Mouse (Mus musculus): Measurements from ENCODE around the gene Chek2. TPM values are rescaled to one million over a fixed set of nuclear protein-coding genes. Genes with fewer than 3 reads are reported as not detected.
A peak's percentile ranks its signal among the peaks of the same experiment; 100 is the strongest.

Gene Chek2
- polyA plus RNA-seq, 1 experiment from 2014 or later, result 29.3 TPM

GRCm38 (mm10) chr5:110806676-110807075 is 33.1 kb upstream of the Chek2 start:
- DNase-seq (ENCODE audit: low spot score) (no peak), ATAC-seq (ENCODE audit: insufficient number of reproducible peaks, low FRiP score, low TSS enrichment, low read depth) (no peak)
- Histone ChIP-seq H3K36me3 (ENCODE audit: control insufficient read depth, insufficient read depth, low read length) (peaks cover 2% of the 10 kb centered on the region; the same call in 1 of the 2 replicates), H3K27ac (replicated peaks; ENCODE audit: low read depth, low read length) (no peak overlapping the region), H3K4me3 (ENCODE audit: low read depth, low read length) (no peak overlapping the region), H3K4me1 (ENCODE audit: control insufficient read depth, insufficient read depth, low read length) (peaks cover 17% of the 10 kb centered on the region), H3K9ac (ENCODE audit: low read length) (no peak overlapping the region), H3K9me3 (ENCODE audit: control insufficient read depth, low read length) (no peaks in the 10 kb centered on the region), H3K27me3 (ENCODE audit: control insufficient read depth, insufficient read depth, low read length) (no peaks in the 10 kb centered on the region), H3K4me2 (ENCODE audit: low read depth, severe bottlenecking) (no peak overlapping the region)
- WGBS, result 92% methylated on average over 1 of the region's 1 CpGs

- WGBS, result 81% methylated on average over 4 of the region's 4 CpGs
These were observed 32.3 kb upstream of the Chek2 start for GRCm38 (mm10) chr5:110807453-110807852.

GRCm38 (mm10) chr5:110808061-110808631 is 31.6 kb upstream of the Chek2 start:
- peak; percentile 48 for ATAC-seq (ENCODE audit: insufficient number of reproducible peaks, low FRiP score, low TSS enrichment, low read depth)
- WGBS, result 3% methylated on average over 14 of the region's 14 CpGs

More at GRCm38 (mm10) chr5:110807453-110807852, 32.3 kb upstream of the Chek2 start:
- ATAC-seq (ENCODE audit: insufficient number of reproducible peaks, low FRiP score, low TSS enrichment, low read depth) (no peak), DNase-seq (ENCODE audit: low spot score) (no peak)
- Histone ChIP-seq H3K4me3 (ENCODE audit: low read depth, low read length) (peak overlapping the region; percentile 88), H3K4me2 (ENCODE audit: low read depth, severe bottlenecking) (peak overlapping the region; percentile 99), H3K36me3 (ENCODE audit: control insufficient read depth, insufficient read depth, low read length) (peaks cover 2% of the 10 kb centered on the region; the same call in 1 of the 2 replicates), H3K4me1 (ENCODE audit: control insufficient read depth, insufficient read depth, low read length) (peaks cover 17% of the 10 kb centered on the region), H3K9ac (ENCODE audit: low read length) (no peak overlapping the region), H3K9me3 (ENCODE audit: control insufficient read depth, low read length) (no peaks in the 10 kb centered on the region), H3K27me3 (ENCODE audit: control insufficient read depth, insufficient read depth, low read length) (no peaks in the 10 kb centered on the region), H3K27ac (replicated peaks; ENCODE audit: low read depth, low read length) (no peak overlapping the region)

GRCm38 (mm10) chr5:110808821-110809666 is 30.7 kb upstream of the Chek2 start:
- Histone ChIP-seq H3K27me3 (ENCODE audit: control insufficient read depth, insufficient read depth, low read length) (no peaks in the 10 kb centered on the region), H3K9ac (ENCODE audit: low read length) (peak overlapping the region; percentile 97), H3K4me2 (ENCODE audit: low read depth, severe bottlenecking) (peak overlapping the region; percentile 99), H3K36me3 (ENCODE audit: control insufficient read depth, insufficient read depth, low read length) (peaks cover 2% of the 10 kb centered on the region; the same call in 1 of the 2 replicates), H3K4me3 (ENCODE audit: low read depth, low read length) (peak overlapping the region; percentile 88), H3K27ac (replicated peaks; ENCODE audit: low read depth, low read length) (peak overlapping the region; percentile 64; the same call in 1 of the 2 replicates), H3K9me3 (ENCODE audit: control insufficient read depth, low read length) (no peaks in the 10 kb centered on the region), H3K4me1 (ENCODE audit: control insufficient read depth, insufficient read depth, low read length) (peaks cover 17% of the 10 kb centered on the region)
- WGBS, result under 1% methylated on average over 27 of the region's 27 CpGs
- 0 out of 2 replicates have a peak, but pooled peaks have one; percentile 0 for ATAC-seq (ENCODE audit: insufficient number of reproducible peaks, low FRiP score, low TSS enrichment, low read depth)
- peak; percentile 62 for DNase-seq (ENCODE audit: low spot score)

More at GRCm38 (mm10) chr5:110808061-110808631, 31.6 kb upstream of the Chek2 start:
- DNase-seq (ENCODE audit: low spot score), result peak; percentile 86
- Histone ChIP-seq H3K9me3 (ENCODE audit: control insufficient read depth, low read length) (no peaks in the 10 kb centered on the region), H3K4me2 (ENCODE audit: low read depth, severe bottlenecking) (peak overlapping the region; percentile 99), H3K27ac (replicated peaks; ENCODE audit: low read depth, low read length) (no peak overlapping the region), H3K4me3 (ENCODE audit: low read depth, low read length) (peak overlapping the region; percentile 88), H3K36me3 (ENCODE audit: control insufficient read depth, insufficient read depth, low read length) (peaks cover 2% of the 10 kb centered on the region; the same call in 1 of the 2 replicates), H3K9ac (ENCODE audit: low read length) (peak overlapping the region; percentile 55), H3K4me1 (ENCODE audit: control insufficient read depth, insufficient read depth, low read length) (peaks cover 17% of the 10 kb centered on the region), H3K27me3 (ENCODE audit: control insufficient read depth, insufficient read depth, low read length) (no peaks in the 10 kb centered on the region)

- peak; percentile 98 for DNase-seq (ENCODE audit: low spot score)
- peaks cover 2% of the 10 kb centered on the region; the same call in 1 of the 2 replicates for H3K36me3 ChIP-seq (ENCODE audit: control insufficient read depth, insufficient read depth, low read length)
- peak; percentile 95 for ATAC-seq (ENCODE audit: insufficient number of reproducible peaks, low FRiP score, low TSS enrichment, low read depth)
- no peaks in the 10 kb centered on the region for H3K9me3 ChIP-seq (ENCODE audit: control insufficient read depth, low read length)
- peak within 1 kb of the TSS; percentile 88 for H3K4me3 ChIP-seq (ENCODE audit: low read depth, low read length)
- H3K4me1 ChIP-seq (ENCODE audit: control insufficient read depth, insufficient read depth, low read length), result peaks cover 14% of the 10 kb centered on the region
- under 1% methylated on average over 80 of the region's 80 CpGs for WGBS
- no peaks in the 10 kb centered on the region for H3K27me3 ChIP-seq (ENCODE audit: control insufficient read depth, insufficient read depth, low read length)
- peak within 1 kb of the TSS; percentile 64 for H3K27ac ChIP-seq (replicated peaks; ENCODE audit: low read depth, low read length)
- H3K4me2 ChIP-seq (ENCODE audit: low read depth, severe bottlenecking), result peak within 1 kb of the TSS; percentile 99
- peak within 1 kb of the TSS; percentile 97 for H3K9ac ChIP-seq (ENCODE audit: low read length)
These were observed 30.0 kb upstream of the Chek2 start, which contains the start of gene Ulk1 for GRCm38 (mm10) chr5:110809667-110810325. TSS of gene Ulk1 (minus strand) at chr5:110810097.

- ATAC-seq (ENCODE audit: insufficient number of reproducible peaks, low FRiP score, low TSS enrichment, low read depth) (no peak), DNase-seq (ENCODE audit: low spot score) (no peak)
- Histone ChIP-seq H3K4me2 (ENCODE audit: low read depth, severe bottlenecking) (no peak overlapping the region), H3K4me3 (ENCODE audit: low read depth, low read length) (no peak overlapping the region), H3K27me3 (ENCODE audit: control insufficient read depth, insufficient read depth, low read length) (no peaks in the 10 kb centered on the region), H3K9ac (ENCODE audit: low read length) (no peak overlapping the region), H3K36me3 (ENCODE audit: control insufficient read depth, insufficient read depth, low read length) (no peaks in the 10 kb centered on the region), H3K27ac (replicated peaks; ENCODE audit: low read depth, low read length) (no peak overlapping the region), H3K4me1 (ENCODE audit: control insufficient read depth, insufficient read depth, low read length) (no peaks in the 10 kb centered on the region), H3K9me3 (ENCODE audit: control insufficient read depth, low read length) (no peaks in the 10 kb centered on the region)
- 81% methylated on average over 4 of the region's 4 CpGs for WGBS
These were observed 15.4 kb upstream of the Chek2 start for GRCm38 (mm10) chr5:110824421-110824820.

- Histone ChIP-seq H3K36me3 (ENCODE audit: control insufficient read depth, insufficient read depth, low read length) (no peaks in the 10 kb centered on the region), H3K4me2 (ENCODE audit: low read depth, severe bottlenecking) (no peak overlapping the region), H3K4me3 (ENCODE audit: low read depth, low read length) (no peak overlapping the region), H3K4me1 (ENCODE audit: control insufficient read depth, insufficient read depth, low read length) (no peaks in the 10 kb centered on the region), H3K9ac (ENCODE audit: low read length) (no peak overlapping the region), H3K27me3 (ENCODE audit: control insufficient read depth, insufficient read depth, low read length) (no peaks in the 10 kb centered on the region), H3K27ac (replicated peaks; ENCODE audit: low read depth, low read length) (no peak overlapping the region), H3K9me3 (ENCODE audit: control insufficient read depth, low read length) (no peaks in the 10 kb centered on the region)
- 80% methylated on average over 8 of the region's 8 CpGs for WGBS
- ATAC-seq (ENCODE audit: insufficient number of reproducible peaks, low FRiP score, low TSS enrichment, low read depth) (no peak), DNase-seq (ENCODE audit: low spot score) (no peak)
These were observed 12.8 kb upstream of the Chek2 start for GRCm38 (mm10) chr5:110826781-110827495.

Data from limb, embryonic 11.5 days (tissue).